Mouse (Mus musculus): Measurements from ENCODE around the gene Tada2b.

DNA sequence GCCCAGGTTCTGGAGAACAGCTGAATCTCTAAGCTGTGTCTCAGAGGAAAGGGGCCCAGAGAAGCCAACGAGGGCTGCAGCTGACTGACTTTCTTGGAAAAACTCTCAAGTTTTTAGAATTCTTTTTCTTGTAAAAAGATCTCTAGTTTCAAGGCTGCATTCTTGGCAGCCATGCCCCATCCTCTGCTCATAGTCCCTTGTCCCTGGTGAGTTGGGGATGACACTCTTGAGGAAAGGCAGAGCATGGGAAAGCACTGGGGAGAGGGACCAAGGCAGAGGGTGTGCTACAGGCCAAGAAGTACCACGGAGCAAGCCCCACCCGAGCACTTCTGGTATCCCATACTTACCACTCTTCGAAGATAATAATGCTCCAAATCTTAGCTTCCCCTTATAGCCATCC lies 47.2 kb downstream of the Tada2b start:
- TF ChIP-seq ZC3H11A (IDR thresholded peaks at IDR 0.05; ENCODE audit: borderline replicate concordance, low read depth, low read length) (no peak), MAFK (IDR thresholded peaks at IDR 0.05; ENCODE audit: insufficient read depth, low read depth, low read length) (no peak), ZNF384 (IDR thresholded peaks at IDR 0.05; ENCODE audit: low read depth, low read length) (no peak), HCFC1 (IDR thresholded peaks at IDR 0.05; ENCODE audit: borderline replicate concordance, insufficient read depth, low read length) (no peak)
